Mouse (Mus musculus) cerebellum, adult 11 months (tissue): ENCODE data around the gene Dtx4.
A peak's percentile ranks its signal among the peaks of the same experiment; 100 is the strongest.
"Not testable (repeated sequence)": the region's sequence is repeated elsewhere in the genome, so short reads cannot be mapped to it uniquely, and the experiment has no call there.

Experiments
- DNase-seq: peaks from one replicate; pipeline ENCODE4 v3.0.0; 2022

Dtx4 gene

DNA sequence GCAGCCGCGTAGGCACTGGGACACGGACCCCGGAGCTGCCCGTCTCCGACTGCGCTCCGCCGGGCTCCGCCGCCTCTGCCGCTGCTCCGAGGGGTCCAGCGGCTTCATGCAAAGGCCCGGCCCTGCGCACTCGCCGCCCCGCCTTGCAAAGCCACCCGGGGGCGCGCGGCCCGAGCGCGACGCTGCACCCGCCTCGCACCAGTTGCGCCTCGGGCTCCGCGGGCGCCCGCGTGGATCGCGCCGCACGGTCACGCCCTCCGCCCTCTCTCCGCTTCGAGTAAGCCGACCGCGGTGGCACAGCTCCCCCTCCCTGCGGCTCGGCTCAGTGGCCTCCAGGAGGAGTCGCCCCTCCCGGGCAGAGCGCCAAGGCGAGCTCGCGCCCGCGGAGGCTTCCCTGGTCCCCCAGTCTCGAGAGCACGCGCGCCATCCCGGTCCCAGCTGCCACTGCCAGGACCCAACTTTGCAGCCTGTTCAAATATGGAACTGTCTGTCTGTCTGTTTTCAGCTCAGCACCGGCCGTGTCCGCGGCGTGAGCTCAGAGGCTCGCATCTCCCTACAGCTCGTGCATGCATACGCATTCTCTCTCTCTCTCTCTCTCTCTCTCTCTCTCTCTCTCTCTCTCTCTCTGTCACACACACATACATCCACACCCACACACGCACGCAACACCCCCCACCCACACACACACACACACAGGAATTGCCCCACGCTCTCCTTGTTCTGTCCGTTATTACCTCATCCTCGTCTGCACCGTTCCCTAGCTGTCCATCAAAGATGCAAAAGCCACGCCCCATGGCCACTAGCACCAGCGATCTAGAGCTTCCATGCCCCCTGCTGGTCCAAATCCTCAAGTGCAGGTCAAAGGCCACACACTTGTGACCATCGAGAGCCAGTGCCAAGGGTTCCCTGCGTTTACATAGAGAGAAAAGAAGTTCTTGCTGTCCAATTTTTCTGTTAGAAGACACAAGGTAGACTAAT lies at the start of gene Dtx4:
Dtx4 (minus strand) TSS at position 85 of the 978 bp plus-strand sequence.
- DNase-seq: peak; percentile 93

DNA sequence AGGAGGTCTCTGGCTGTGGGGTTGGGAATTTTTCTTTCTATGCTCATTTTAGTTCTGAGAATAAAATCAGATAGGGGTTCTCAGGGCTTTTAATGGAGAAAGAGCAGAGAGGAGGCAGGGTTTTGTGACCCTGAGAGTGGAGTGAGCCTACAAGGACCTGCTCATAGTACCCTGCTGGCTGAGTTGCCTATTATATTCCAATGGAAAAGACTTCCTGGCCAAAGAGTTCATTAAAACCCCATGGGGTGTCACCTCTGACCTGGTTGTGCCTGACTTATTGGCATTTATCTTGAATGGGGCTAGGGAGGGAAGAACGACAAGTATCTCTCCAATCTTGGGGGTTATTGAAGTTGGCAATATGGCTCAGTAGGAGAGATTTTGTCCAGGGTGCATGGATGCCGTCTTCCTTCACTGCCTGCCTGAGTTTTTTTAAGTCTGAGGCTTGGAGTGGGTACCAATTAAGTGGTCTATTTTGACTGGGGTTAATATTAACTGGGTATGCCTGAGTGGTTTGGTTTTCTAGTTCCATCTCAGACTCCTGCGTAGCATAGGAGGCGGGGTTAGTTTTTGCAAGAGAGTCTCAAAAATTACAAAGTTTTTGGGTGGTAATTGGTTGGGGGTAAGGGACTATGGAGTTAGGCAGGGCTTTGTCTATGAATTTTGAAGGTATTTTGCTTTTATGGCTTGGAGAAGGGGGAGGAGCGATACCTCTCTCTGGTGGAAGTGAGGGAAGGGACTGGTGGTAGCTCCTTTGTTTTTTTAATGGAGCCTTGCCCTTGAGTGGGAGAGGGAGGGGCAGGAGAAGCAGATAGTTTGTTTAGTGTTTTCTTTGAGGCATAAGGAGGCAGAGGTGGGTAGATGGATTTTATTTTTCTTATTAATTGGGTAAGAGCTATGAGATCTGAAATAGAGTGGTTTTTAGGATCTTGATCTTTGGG lies 49.0 kb upstream of the Dtx4 start:
- DNase-seq: no peak

DNA sequence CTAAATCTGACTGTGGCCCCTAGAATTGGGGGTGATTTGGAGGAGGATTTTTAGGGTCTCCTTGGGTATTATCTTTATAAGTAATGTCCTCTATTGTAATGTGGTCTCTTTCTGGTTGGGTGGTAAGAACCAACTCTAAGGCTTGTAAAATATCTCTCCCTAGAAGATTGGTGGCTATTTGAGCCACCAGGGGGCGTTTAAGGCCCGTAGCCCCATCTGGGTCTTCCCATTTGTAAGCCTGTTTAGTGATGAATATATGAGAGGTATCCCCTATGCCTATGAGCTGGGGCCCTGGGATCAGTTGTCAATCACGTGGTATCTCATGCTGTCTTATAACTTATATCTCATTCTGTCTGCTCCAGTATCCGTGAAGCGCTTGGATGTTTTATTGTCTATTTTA lies 47.9 kb upstream of the Dtx4 start:
- DNase-seq: no peak

DNA sequence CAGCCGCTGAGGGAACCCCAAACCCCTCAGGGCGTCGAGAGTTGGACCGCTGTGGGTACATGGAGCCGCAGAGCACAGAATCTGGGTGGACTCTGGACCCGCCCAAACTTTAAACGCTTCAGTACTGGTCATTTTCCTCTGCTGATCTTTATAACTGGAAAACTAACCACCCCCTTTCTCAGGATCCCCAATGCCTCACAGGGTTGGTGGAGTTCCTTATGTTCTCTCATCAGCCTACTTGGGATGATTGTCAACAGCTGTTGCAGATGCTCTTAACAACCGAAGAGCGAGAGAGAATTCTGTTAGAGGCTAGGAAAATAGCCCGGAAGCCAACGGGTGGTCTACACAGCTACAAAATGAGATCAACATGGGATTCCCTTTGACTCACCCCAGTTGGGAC lies 44.2 kb upstream of the Dtx4 start, which contains the start of gene Fam111a:
Fam111a (plus strand) TSS at position 301 of the 400 bp plus-strand sequence.
- DNase-seq: not testable (repeated sequence)

DNA sequence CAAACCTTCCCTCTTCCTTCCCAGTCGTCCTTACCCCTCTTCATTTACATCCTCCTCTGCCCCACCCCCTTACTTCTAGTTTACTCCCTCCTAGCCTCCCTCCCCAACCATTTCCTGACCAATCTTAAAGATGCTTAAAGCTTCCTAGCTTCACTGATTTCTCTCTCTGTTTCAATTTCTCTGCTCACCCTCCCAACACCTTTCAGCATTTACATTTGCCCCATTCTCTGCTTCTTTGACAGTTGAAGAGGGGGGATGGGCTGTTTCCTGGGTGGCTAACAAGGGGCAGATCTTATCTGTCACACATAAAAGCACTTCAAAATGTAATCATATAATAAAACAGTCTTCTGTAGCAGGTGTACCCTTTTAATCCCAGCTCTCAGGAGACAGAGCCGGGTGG lies 40.4 kb upstream of the Dtx4 start:
- DNase-seq: no peak

DNA sequence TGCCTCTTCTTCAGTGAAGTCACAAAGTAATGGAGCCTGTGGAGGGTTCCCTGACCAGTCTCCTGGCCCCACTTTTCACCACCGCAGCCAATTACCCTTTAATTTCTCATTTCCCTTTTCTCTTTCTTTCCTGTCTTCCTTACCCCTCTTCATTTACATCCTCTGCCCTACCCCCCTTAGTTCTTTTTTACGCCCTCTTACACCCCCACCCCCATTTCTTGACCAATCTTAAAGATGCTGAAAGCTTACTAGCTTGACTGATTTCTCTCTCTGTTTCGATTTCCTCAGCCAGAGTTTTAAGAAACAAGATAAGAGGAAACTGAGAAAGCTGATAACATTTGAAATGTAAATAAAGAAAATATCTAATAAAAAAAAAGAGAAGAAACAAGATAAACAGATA lies 39.5 kb upstream of the Dtx4 start:
- no peak for DNase-seq

DNA sequence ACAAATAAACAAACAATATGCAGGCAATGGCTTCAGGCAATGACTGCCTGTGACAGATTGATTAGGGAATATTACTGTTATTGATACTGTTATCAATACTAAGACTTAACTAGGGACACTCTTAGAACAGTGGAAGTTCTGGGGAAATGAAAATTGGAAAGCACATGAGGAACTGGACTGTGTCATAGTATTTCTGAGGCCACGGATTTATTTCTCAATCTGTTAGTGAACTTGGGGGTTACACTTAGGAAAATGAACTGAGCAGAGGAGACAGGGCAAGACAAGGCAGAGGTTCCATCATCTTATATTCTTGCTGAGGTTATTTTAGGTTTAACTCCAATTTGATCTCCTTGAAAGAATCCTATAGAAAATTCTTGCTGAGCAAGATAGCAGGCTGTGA lies 38.7 kb upstream of the Dtx4 start:
- no peak for DNase-seq

DNA sequence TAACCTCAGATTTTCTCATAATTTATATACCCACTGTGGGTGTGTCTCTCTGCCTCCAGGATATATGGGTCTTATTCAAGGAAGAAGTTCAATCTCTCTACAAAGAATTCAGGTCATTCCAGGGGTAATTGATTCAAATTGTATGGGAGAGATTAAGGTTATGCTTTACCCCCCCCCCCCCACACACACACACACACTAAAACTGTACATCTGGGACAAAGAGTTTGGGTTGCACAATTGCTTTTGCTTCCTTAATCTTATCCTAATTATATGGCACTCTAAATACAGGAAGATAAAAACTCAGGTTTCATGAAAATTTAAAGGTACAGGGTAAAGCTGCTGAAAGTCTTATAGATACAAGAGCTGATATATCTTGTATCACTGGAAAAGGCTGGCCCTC lies 35.9 kb upstream of the Dtx4 start:
- DNase-seq: no peak

DNA sequence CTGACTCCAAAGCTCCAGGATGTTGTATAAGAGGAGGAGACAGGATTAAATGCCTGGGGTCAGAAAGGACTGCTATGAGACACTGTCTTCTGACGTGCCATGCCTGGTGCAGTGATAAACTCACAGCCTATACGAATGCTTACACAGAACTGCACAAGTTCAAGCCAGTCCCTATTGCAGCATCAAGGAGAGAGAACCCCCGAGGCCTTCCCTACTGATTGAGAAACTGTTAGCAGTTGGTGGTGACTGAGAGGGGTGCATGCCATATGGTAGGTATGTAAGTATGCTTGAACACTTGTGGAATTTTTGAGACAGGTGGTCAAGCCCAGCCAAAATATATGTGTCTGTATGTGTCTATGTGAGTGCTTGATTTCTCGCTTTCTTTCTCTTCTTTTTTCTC lies 22.1 kb upstream of the Dtx4 start:
- DNase-seq: no peak

DNA sequence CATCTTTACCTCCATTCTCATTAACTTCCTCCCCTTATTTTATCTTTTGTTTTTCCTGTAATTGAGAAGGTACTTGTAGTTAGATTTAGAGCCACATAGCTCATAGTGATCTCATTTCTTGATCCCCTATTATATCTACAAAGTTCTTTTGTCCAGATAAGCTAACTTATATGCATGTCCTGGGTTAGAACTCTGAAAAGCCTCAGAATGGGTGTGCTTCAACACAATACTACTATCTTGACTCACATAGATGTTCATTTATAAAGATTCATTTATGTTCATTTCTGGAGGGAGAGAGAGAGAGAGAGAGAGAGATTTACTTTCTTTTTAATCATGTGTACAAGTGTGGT lies 17.3 kb upstream of the Dtx4 start:
- no peak for DNase-seq

DNA sequence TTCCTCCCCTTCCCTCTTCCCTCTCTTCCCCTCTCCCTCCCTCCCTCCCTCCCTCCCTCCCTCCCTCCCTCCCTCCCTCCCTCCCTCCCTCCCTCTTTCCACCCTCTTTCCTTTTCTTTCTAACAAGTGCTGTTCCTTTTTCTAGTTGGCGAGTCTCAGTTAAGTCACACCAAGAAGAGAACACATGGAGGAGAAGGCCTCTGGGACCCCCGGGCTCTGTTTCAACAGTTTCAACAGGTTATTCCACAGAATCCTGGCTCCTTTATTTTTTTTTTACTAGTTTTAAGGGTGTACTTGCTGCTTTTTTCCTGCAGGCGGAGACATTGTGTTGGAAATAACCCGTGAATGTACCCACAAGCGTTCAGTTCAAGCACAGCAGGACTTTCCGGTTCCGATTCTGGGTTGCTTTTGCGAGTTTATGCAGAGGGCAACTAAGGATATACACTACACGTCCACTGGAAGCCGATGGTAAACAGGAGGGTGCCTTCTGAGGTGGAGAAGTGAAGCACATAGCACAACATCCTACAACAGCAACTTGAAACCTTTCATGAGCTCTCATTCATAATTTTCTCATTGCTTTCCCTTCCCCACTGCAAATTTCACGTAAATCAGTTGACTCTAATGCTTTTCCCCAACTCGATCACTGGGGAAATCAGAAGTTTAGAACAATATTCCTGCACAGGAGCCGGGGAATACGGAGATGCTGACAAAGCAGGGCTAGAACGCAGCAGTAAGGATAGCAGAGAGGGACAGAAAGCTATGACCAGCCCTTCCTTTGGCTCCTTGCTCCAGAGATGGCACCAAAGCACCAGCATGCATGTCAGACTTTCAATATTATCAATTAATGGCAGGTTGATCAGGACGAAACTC lies 16.7 kb upstream of the Dtx4 start:
- peak; percentile 26 for DNase-seq

DNA sequence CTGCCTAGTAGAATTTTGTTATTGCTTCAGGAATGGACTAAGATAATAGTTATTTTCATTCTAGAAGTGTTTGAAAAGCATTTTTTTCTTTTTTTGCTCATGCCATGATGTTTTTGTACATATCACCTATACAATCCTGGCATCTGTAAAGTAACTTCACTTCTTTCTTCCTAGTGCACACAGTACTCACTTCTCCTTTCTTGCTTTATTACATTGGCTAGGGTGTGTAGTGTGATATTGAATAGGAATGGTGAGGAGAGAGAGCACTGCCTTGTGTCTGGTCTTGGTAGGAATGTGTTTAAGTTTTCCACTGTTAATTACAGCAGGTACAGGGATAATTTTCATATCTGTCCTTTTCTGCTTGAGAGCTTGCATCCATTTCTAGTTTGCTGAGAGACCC lies 13.4 kb upstream of the Dtx4 start:
- DNase-seq: no peak

DNA sequence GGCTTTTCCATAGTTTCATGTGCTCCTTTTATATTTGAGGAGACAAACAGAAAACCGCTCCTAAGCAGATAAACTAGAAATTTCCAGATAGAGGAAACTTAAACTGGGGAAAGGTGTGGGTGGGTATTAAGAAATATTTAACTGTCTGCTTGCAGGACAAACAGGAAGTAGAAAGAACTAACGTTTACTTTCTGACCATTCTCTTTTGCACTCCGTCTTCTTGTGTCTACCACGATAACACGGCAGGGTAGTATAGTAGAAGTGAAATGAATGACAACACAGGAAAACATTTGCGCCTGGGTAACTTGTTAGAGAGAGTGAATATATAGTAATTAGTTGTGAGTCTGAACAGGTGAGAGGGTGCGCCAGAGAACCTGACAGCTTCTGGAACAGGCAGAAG lies 1.5 kb upstream of the Dtx4 start:
- no peak for DNase-seq

DNA sequence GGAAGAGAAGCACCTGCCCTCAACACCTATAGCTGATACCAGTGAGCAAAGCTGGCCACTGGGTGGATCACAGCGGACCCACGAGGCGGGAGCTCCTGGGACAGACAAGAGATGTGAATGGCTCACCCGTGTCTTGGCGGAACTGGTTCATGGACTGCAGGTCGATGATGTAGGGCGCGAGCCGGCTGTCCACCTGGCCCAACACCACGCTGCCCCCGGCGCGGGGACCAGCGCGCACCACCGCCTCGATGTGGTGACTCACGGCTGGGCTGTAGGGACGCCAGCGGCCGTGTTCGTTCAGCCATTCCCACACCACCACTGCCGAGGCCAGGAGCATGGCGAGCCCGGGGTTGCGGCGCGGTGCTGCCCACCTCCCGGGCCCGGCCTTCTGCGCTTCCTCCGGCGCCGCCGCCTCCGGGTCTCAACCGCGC lies 358 bp downstream of the Dtx4 start:
- peak; percentile 57 for DNase-seq

DNA sequence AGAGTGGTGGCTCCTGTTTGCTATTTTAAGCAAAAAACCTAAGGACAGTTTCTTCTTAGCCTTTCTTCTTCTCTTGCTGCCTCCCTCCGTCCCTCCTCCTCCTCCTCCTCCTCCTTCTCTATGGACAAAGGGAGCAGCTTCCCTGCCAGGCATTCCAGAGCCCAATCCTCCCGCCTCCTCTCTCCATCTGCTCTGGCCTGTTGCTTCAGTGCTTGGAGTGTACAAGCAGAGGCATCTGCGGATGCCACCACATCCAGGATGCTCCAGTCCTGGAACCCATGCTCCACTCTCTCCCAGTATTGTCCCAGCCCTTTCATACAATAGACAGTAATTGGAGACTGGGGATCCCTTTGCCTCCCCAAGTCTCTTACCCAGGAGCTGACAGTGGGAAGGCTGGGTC lies 1.1 kb downstream of the Dtx4 start:
- DNase-seq: no peak

DNA sequence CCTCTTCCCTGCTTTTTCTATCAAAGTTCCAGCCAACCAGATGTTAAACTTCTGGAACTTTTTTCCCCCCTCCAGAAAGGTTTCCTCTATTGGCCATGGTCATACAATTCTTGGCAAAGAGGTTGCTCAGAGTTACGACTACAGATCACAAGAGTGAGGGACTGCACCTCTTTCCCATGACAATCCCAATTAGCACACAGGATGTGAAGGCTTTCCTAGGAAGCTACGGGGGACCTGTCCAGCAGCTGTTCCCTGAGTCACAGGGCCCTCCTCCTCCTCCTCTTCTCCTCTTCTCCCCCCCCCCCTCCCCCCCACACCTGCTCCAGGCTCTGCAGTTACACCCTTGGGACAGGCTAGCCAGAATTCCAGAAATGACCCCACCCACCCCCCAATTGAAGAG lies 1.8 kb downstream of the Dtx4 start:
- no peak for DNase-seq

DNA sequence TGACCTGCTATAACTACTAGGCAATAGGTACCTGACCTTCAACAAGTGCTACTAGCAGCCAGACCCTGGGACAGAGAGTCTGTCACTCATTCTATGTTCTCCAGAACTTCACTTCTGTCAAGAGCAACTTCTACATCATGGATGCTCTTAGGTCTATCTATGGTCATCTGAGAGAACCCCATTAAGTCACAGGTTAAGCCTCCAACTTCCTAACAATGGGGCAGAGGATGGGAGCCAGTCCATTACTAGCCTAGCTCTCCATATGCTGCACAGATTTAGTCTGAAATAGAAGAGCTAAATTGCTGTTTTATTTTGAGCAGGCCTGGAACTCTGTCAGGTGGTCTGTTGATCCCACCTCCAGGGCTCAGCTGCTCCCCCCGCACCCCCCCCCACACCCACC lies 2.3 kb downstream of the Dtx4 start:
- no peak for DNase-seq

DNA sequence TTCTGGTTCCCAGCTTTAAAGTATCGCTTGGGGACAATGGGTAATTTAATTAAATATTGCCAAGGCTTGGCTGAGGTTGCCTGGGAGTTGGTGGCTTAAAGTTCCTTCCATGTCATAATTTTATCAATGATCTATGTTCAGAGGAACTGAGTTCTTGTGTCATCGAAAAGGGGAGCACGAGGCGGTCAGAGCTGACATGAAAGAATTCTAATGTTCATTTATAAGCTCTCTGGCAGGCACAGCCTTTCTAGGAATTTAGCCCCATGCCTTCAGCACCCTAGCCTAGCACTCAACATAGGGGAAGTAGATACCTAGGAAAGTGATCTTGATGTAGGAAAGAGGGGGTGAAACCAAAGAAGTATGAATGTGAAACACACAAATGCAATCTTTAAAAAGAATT lies 2.9 kb downstream of the Dtx4 start:
- DNase-seq: no peak

DNA sequence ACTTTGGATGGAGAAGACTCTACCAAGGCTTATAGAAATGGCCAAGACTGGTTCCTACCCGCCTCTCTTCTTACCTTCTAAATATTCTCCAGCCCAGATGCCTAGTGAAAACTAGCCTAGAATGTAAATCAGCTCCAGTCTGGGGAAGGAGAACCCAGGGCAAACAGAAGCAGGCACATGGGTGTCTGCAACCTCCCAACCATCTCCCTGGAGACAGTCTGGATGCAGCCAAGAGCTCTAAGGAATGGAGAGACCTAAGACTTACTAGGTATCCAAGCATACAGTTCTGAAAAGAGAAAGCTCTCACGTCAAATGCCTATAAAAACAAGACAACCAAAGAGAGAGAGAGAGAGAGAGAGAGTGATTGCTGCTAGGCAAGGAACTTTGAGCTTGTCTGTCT lies 3.3 kb downstream of the Dtx4 start:
- no peak for DNase-seq

DNA sequence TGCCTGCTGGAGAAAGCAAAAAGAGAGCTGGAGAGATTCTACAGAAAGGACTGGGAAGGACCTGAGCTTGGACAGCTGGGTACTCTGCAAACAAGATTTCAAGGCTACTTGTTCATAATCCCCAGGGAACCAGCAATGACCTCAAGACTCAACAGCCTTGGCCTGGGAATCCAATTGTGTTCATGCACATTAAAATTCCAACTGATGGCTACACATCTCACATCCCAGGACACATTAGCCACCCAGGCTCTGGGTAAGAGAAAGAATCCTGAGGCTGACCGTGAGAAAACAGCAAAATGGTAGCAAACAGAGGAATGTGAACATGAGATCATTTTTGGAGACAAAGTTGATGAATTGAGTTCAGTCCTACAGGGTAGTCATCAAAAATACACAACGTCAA lies 5.0 kb downstream of the Dtx4 start:
- no peak for DNase-seq

DNA sequence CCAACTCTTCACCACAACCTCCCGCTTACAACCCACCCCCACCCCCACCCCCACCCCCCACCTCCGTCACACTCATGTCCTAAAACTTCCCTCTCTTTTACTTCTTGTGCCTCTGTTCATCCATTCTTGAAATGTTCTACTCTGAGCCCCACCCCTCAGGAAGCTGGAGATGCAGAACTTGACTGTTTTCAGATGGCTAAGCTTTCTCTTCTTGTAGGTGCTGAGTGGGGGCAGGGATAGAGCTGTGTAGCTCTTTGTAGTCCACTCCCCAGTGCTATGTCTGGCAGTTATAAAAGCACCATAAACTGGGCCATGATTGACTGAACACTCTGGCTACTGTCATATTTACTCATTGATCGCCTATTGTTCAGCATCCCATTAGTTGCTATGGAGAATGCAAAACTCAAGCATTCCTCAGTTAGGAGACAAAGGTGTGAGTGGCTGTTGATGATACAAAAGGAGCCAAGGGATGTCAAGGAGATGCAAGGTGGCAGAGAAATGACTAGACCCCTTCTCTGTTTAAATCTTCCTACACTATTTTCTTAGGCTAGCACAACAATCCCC lies 6.2 kb downstream of the Dtx4 start:
- no peak for DNase-seq

DNA sequence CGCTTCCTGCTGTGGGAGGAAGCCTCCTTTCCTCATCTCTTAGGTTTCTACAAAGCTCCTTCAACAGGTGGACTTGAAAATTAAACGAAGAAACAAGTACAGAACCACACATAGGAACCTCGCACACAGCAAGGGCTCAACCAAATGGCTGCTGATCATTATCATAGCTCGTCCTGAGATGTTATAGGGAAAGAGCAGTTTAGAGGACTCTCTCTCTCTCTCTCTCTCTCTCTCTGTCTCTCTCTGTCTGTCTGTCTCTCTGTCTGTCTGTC lies 7.1 kb downstream of the Dtx4 start:
- DNase-seq: no peak
